Mouse (Mus musculus) forebrain, embryonic 13.5 days (tissue): ENCODE data around the gene Fasn. TPM values are rescaled to one million over a fixed set of nuclear protein-coding genes. Genes with fewer than 3 reads are reported as not detected.

Source experiments
- ATAC-seq: fragments of 200-750 bp; cut with Nextera tagmentation; 2 replicates; pipeline ENCODE4 v1.8.0; 2017
- H3K27ac ChIP-seq: fragments of 300-500 bp; sonication (generic); 2 replicates; pipeline ENCODE4 v1.5.1; 2015; ENCODE audit warnings: inconsistent platforms, mild to moderate bottlenecking, moderate library complexity
- H3K27me3 ChIP-seq: fragments of 300-500 bp; sonication (generic); 2 replicates; pipeline ENCODE4 v1.6.1; 2015; ENCODE audit warnings: mild to moderate bottlenecking, inconsistent platforms
- H3K36me3 ChIP-seq: fragments of 300-500 bp; sonication (generic); 2 replicates; pipeline ENCODE4 v1.6.1; 2015; ENCODE audit warnings: mild to moderate bottlenecking, inconsistent platforms; ENCODE audit not compliant: poor library complexity, severe bottlenecking
- H3K4me1 ChIP-seq: fragments of 300-500 bp; sonication (generic); 2 replicates; pipeline ENCODE4 v1.6.1; 2015; ENCODE audit warnings: inconsistent platforms
- H3K4me2 ChIP-seq: fragments of 300-500 bp; sonication (generic); 2 replicates; pipeline ENCODE4 v1.6.1; 2015; ENCODE audit warnings: inconsistent platforms, mild to moderate bottlenecking, moderate library complexity
- H3K4me3 ChIP-seq: fragments of 300-500 bp; sonication (generic); 2 replicates; pipeline ENCODE4 v1.5.1; 2015; ENCODE audit warnings: mild to moderate bottlenecking, inconsistent platforms
- H3K9ac ChIP-seq: fragments of 300-500 bp; sonication (generic); 2 replicates; pipeline ENCODE4 v1.6.1; 2015; ENCODE audit warnings: mild to moderate bottlenecking, inconsistent platforms
- H3K9me3 ChIP-seq: fragments of 300-500 bp; sonication (generic); replicated peaks from 2 replicates; pipeline ENCODE4 v1.6.1; 2016; ENCODE audit warnings: inconsistent platforms
- WGBS: fragments of 180-500 bp; shearing (Covaris S2); methylation state at CpG from one replicate; pipeline ENCODE4 v1.1.7; 2015; 5-methylcytosine and 5-hydroxymethylcytosine counted together
- polyA plus RNA-seq: library from polyadenylated mRNA; unstranded; fragments of >200 nt; fragmentation: Nextera tagmentation; extraction: Ambion mirVana; gene quantifications from 2 replicates; pipeline ENCODE4 v1.2.1, GENCODE M21; 2015

Fasn gene
- polyA plus RNA-seq, 1 experiment from 2014 or later, result 61.4 TPM

DNA sequence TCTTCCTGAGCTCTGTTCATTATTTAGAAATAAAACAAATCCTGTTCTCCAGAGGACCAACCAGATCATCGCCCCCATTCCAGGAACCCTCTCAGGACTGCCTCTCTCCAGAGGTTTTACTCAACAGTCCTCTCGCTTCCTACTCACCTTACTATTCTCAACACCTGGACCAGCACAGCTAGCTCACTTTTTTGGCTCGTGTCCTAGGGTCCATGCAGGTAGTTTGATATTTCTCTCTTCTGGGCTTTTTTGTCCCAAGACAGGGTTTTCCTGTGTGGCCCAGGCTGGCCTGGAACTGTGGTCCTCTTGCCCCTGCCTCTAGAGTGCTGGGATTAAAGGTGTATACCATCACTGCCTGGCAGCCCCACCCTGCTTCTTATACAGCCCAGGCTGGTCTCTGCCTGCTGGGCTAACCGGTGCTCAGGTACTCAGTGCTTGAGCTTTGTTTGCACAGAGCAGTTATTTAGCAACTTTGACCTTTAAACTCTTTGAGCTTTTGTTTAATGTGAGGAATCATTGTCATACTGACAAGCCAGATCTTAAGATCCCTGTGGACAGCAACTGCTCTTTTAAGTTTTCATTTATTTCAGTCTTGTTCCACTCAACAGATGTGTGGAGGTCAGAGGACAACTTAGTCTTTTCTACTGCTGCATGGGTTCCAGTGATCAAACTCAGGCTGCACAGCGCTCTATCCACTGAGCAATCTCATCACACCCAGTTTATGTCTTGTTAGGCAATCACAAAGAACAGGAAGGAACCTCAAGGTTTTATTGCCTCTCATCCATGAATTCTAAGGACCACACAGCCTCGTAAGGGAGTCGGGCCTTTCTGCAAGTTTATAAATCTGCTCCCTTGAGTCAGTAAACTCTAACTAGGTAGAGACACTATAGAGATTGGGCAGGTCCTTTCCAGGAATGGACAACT, 18.7 kb downstream of the Fasn start:
- Histone ChIP-seq H3K27ac (no peak overlapping the region), H3K4me3 (no peak overlapping the region), H3K36me3 (peaks cover 60% of the 10 kb centered on the region), H3K9ac (no peak overlapping the region), H3K9me3 (no peaks in the 10 kb centered on the region), H3K27me3 (no peaks in the 10 kb centered on the region), H3K4me1 (no peaks in the 10 kb centered on the region), H3K4me2 (no peak overlapping the region)
- no peak for ATAC-seq
- 91% methylated on average over 7 of the region's 7 CpGs for WGBS

- no peaks in the 10 kb centered on the region; the same call in 1 of the 2 replicates for H3K4me1 ChIP-seq
- H3K36me3 ChIP-seq, result peaks cover 52% of the 10 kb centered on the region
- H3K27ac ChIP-seq, result no peak overlapping the region; the same call in 1 of the 2 replicates
- no peaks in the 10 kb centered on the region for H3K9me3 ChIP-seq
- no peak overlapping the region for H3K4me2 ChIP-seq
- H3K27me3 ChIP-seq, result no peaks in the 10 kb centered on the region
- ATAC-seq, result no peak
- 82% methylated on average over 4 of the region's 4 CpGs for WGBS
- H3K4me3 ChIP-seq, result no peak overlapping the region
- no peak overlapping the region for H3K9ac ChIP-seq
These were observed 19.6 kb downstream of the Fasn start for GRCm38 (mm10) chr11:120804769-120805168.

DNA sequence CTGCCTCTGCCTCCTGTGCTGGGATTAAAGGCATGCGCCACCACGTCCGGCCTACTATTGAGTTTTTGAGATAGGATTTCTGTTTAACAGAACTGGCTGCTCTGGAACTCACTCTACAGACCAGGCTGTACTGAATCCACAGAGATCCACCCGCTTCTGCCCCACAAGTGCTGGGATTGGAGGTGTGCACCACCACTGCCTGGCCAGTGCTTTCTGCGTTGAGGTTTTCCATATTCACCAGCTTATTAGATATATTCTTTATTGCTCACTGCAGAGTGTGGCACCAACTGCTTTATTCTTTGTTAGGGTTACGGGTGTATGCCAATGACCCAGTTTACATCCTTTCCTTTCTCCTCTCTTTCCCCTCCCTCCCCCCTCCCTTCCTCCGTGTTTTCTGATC, 20.1 kb downstream of the Fasn start:
- 81% methylated on average over 7 of the region's 7 CpGs for WGBS
- no peaks in the 10 kb centered on the region for H3K9me3 ChIP-seq
- H3K9ac ChIP-seq, result no peak overlapping the region
- H3K4me2 ChIP-seq, result no peak overlapping the region
- H3K27ac ChIP-seq, result no peak overlapping the region
- H3K27me3 ChIP-seq, result no peaks in the 10 kb centered on the region
- no peak for ATAC-seq
- H3K36me3 ChIP-seq, result peaks cover 47% of the 10 kb centered on the region
- no peaks in the 10 kb centered on the region; the same call in 1 of the 2 replicates for H3K4me1 ChIP-seq
- no peak overlapping the region for H3K4me3 ChIP-seq

GRCm38 (mm10) chr11:120800061-120800904, 24.1 kb downstream of the Fasn start:
- 10% methylated on average over 10 of the region's 10 CpGs for WGBS
- peak overlapping the region; percentile 12; the same call in 1 of the 2 replicates for H3K9ac ChIP-seq
- no peaks in the 10 kb centered on the region for H3K9me3 ChIP-seq
- no peak overlapping the region for H3K4me3 ChIP-seq
- H3K27me3 ChIP-seq, result no peaks in the 10 kb centered on the region
- H3K27ac ChIP-seq, result peak overlapping the region; percentile 21; the same call in 1 of the 2 replicates
- peaks cover 9% of the 10 kb centered on the region for H3K4me1 ChIP-seq
- H3K36me3 ChIP-seq, result peaks cover 7% of the 10 kb centered on the region
- peak overlapping the region; percentile 29; the same call in 1 of the 2 replicates for H3K4me2 ChIP-seq
- peak; percentile 37; the same call in 1 of the 2 replicates for ATAC-seq

DNA sequence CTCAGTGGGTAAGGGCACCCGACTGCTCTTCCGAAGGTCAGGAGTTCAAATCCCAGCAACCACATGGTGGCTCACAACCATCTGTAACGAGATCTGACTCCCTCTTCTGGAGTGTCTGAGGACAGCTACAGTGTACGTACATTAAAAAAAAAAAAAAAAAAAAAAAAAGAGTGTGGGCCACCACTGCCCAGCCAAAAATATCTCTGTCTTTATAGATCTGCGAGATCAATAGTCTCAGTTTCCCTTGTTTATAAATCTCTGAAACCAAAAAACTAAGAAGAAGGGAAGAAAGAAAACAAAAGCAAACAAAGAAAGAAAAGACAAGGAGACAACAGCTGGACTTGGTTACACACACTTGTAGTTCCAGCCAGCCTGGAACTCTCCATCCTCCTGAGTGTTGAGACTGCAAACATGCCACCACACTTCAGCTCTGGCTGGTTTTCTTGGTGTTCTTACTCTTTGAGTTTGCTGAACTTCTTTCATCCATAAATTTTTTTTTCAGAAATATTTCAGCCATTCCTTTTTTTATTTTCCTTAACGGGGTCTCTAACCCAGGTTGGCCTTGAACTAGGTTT, 24.9 kb downstream of the Fasn start:
- no peak for ATAC-seq
- Histone ChIP-seq H3K4me3 (no peak overlapping the region), H3K9ac (no peak overlapping the region), H3K27me3 (no peaks in the 10 kb centered on the region), H3K4me1 (peaks cover 16% of the 10 kb centered on the region), H3K9me3 (no peaks in the 10 kb centered on the region), H3K4me2 (no peak overlapping the region), H3K27ac (peak overlapping the region; percentile 21; the same call in 1 of the 2 replicates), H3K36me3 (0 out of 2 replicates have a peak, but pooled peaks cover 4% of the 10 kb centered on the region)
- WGBS, result 74% methylated on average over 6 of the region's 6 CpGs

DNA sequence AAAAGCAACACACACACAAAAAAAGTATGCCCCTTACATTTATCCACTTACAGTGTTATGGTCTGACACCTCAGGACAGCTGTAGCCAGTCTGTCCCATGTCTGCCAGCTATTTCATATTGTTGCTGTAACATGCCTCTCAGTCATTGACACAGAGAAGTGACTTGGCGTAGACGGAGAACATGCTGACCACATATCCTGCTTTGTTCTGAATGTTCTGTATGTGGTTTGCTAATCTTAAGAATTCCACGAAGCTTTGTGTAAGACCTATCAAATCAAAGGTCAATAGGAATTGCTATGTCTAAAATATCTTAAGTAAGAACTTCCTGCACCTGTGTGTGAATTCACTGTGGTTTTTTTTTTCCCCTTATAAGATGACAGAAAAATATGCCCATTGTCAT, 26.1 kb downstream of the Fasn start:
- Histone ChIP-seq H3K36me3 (peaks cover 15% of the 10 kb centered on the region), H3K27me3 (no peaks in the 10 kb centered on the region), H3K4me1 (peaks cover 16% of the 10 kb centered on the region), H3K9me3 (no peaks in the 10 kb centered on the region), H3K4me2 (no peak overlapping the region), H3K4me3 (no peak overlapping the region), H3K9ac (no peak overlapping the region), H3K27ac (no peak overlapping the region)
- 92% methylated on average over 3 of the region's 3 CpGs for WGBS
- ATAC-seq, result no peak

- Histone ChIP-seq H3K27ac (peak overlapping the region; percentile 71), H3K4me1 (peaks cover 16% of the 10 kb centered on the region), H3K4me3 (peak overlapping the region; percentile 89), H3K27me3 (no peaks in the 10 kb centered on the region), H3K9ac (peak overlapping the region; percentile 83; the same call in 1 of the 2 replicates), H3K9me3 (no peaks in the 10 kb centered on the region), H3K36me3 (peaks cover 32% of the 10 kb centered on the region), H3K4me2 (peak overlapping the region; percentile 99)
- peak; percentile 41 for ATAC-seq
- 24% methylated on average over 8 of the region's 8 CpGs for WGBS
These were observed 27.8 kb downstream of the Fasn start for GRCm38 (mm10) chr11:120796614-120796946.

DNA sequence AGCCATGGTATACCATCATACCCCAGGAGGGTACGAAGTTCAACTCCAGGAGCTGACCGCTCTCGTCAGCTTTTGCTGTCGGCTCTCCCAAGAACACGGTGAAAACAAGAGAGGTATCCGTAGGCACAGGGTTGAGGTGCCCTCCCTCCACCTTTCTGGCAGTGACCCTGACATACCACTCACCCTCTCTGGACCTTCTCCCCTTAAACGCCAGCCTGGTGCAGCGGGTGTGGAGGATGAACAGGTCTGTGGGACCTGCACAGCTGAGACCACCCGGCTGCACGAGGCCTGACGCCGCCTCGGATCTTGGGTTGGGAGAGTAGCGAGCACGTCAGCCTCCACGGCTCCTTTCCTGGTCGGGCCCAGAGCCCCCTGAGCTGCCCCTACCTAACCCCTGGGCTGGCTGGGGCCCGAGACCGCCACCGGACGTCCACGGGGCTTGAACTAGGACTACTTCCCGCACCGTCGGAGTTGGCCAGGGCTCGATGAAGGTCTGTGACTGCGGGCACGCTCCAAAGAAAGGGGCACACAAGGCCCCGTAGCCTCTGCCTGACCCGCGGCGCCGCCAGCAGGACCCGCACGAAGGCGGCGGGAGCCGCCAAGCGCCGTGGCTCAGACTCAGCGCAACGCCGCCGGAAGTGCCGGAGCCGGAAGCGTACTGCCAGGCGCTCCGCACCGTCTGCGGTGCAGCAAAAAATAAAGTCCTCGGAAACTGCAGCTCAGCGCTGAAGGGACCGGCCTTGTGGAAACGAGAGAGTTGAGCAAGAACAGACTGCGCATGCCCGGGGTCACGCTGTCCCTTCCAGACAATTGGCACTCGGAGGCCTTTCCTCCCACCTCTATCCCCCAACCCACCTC, 28.4 kb downstream of the Fasn start, which contains the start of gene Dus1l:
Gene Dus1l, minus strand, starts transcription at position 648 of the 858 bp plus-strand sequence.
- peaks cover 38% of the 10 kb centered on the region for H3K36me3 ChIP-seq
- peaks cover 16% of the 10 kb centered on the region for H3K4me1 ChIP-seq
- H3K9me3 ChIP-seq, result no peaks in the 10 kb centered on the region
- WGBS, result 2% methylated on average over 59 of the region's 59 CpGs
- ATAC-seq, result peak; percentile 94
- peak within 1 kb of the TSS; percentile 89 for H3K4me3 ChIP-seq
- no peaks in the 10 kb centered on the region for H3K27me3 ChIP-seq
- peak within 1 kb of the TSS; percentile 71 for H3K27ac ChIP-seq
- H3K9ac ChIP-seq, result peak within 1 kb of the TSS; percentile 83
- peak within 1 kb of the TSS; percentile 99 for H3K4me2 ChIP-seq

GRCm38 (mm10) chr11:120792652-120793051, 31.7 kb downstream of the Fasn start:
- Histone ChIP-seq H3K36me3 (peaks cover 69% of the 10 kb centered on the region), H3K4me1 (peaks cover 16% of the 10 kb centered on the region), H3K9me3 (no peaks in the 10 kb centered on the region), H3K27ac (no peak overlapping the region), H3K27me3 (no peaks in the 10 kb centered on the region), H3K9ac (no peak overlapping the region), H3K4me3 (no peak overlapping the region), H3K4me2 (no peak overlapping the region)
- no peak for ATAC-seq
- WGBS, result 92% methylated on average over 9 of the region's 9 CpGs

GRCm38 (mm10) chr11:120789810-120790209, 34.5 kb downstream of the Fasn start:
- WGBS, result 90% methylated on average over 3 of the region's 3 CpGs
- Histone ChIP-seq H3K9me3 (no peaks in the 10 kb centered on the region), H3K36me3 (peaks cover 93% of the 10 kb centered on the region)

DNA sequence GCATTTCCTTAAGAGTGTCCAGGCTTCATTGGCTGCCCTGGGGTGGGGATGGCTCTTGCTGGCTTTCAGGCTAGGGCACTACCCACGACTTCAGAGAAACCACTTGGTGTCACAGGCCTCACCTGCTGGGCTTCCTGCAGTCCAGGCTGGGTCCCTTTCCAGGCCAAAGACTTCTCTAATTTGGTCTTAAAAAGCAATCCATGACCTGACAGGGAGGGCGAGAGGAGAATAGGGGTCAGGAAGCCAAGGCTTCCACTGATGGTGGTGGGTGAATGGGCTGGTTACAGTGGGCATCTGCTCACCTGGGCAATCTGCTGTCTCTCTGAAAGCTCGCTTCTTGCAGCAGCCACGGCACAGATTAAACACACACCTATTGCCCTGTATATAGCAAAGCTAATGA, 35.0 kb downstream of the Fasn start:
- no peak for ATAC-seq
- 91% methylated on average over 4 of the region's 4 CpGs for WGBS
- peaks cover 89% of the 10 kb centered on the region for H3K36me3 ChIP-seq
- H3K4me1 ChIP-seq, result peaks cover 14% of the 10 kb centered on the region
- H3K9ac ChIP-seq, result no peak overlapping the region
- no peaks in the 10 kb centered on the region for H3K9me3 ChIP-seq
- H3K4me2 ChIP-seq, result no peak overlapping the region
- H3K4me3 ChIP-seq, result no peak overlapping the region
- H3K27me3 ChIP-seq, result no peaks in the 10 kb centered on the region
- H3K27ac ChIP-seq, result no peak overlapping the region

More at GRCm38 (mm10) chr11:120789810-120790209, 34.5 kb downstream of the Fasn start:
- Histone ChIP-seq H3K27ac (no peak overlapping the region), H3K4me3 (no peak overlapping the region), H3K4me1 (peaks cover 15% of the 10 kb centered on the region), H3K27me3 (no peaks in the 10 kb centered on the region), H3K9ac (no peak overlapping the region), H3K4me2 (no peak overlapping the region)
- no peak for ATAC-seq
